Mouse (Mus musculus): Measurements from ENCODE around the gene Gmfb. TPM values are rescaled to one million over a fixed set of nuclear protein-coding genes. Genes with fewer than 3 reads are reported as not detected.
A peak's percentile ranks its signal among the peaks of the same experiment; 100 is the strongest.

Gene Gmfb
- 105 and 114 TPM in 2 replicates for polyA plus RNA-seq (2011; ENCODE audit: insufficient read depth, insufficient read length, low read depth, missing spikeins)

GRCm38 (mm10) chr14:46821873-46822716, at the start of gene Gmfb:
TSS of gene Gmfb (minus strand) at chr14:46822242.
- H3K4me3 ChIP-seq (ENCODE audit: low read depth, low read length): peak within 1 kb of the TSS; percentile 82
- peaks cover 1% of the 10 kb centered on the region; the same call in 1 of the 2 replicates for H3K36me3 ChIP-seq (ENCODE audit: control insufficient read depth, insufficient read depth, low read length, poor library complexity, severe bottlenecking)
- TF ChIP-seq POLR2A (IDR thresholded peaks at IDR 0.05; ENCODE audit: insufficient read depth, low read length) (peak; percentile 55), CTCF (IDR thresholded peaks at IDR 0.05; ENCODE audit: low read depth, low read length) (no peak), EP300 (IDR thresholded peaks at IDR 0.05; ENCODE audit: insufficient read depth, low read depth, low read length) (peak; percentile 75)
- H3K9ac ChIP-seq (ENCODE audit: low read depth, poor library complexity, severe bottlenecking): peak within 1 kb of the TSS; percentile 81
- peaks cover 2% of the 10 kb centered on the region for H3K4me1 ChIP-seq (ENCODE audit: control insufficient read depth, insufficient read depth, low read length)
- peak within 1 kb of the TSS; percentile 6; the same call in 1 of the 2 replicates for H3K27ac ChIP-seq (ENCODE audit: insufficient read depth, low read length)
- no peaks in the 10 kb centered on the region for H3K27me3 ChIP-seq (ENCODE audit: control insufficient read depth, insufficient read depth, low read length, poor library complexity, severe bottlenecking)
- no peaks in the 10 kb centered on the region for H3K9me3 ChIP-seq (replicated peaks; ENCODE audit: control insufficient read depth, insufficient read depth, low read length, poor library complexity, severe bottlenecking)

GRCm38 (mm10) chr14:46862922-46863321, 40.9 kb upstream of the Gmfb start:
- Histone ChIP-seq H3K9me3 (replicated peaks; ENCODE audit: control insufficient read depth, insufficient read depth, low read length, poor library complexity, severe bottlenecking) (no peaks in the 10 kb centered on the region), H3K9ac (ENCODE audit: low read depth, poor library complexity, severe bottlenecking) (no peak overlapping the region), H3K27ac (ENCODE audit: insufficient read depth, low read length) (no peak overlapping the region), H3K36me3 (ENCODE audit: control insufficient read depth, insufficient read depth, low read length, poor library complexity, severe bottlenecking) (no peaks in the 10 kb centered on the region), H3K27me3 (ENCODE audit: control insufficient read depth, insufficient read depth, low read length, poor library complexity, severe bottlenecking) (no peaks in the 10 kb centered on the region), H3K4me3 (ENCODE audit: low read depth, low read length) (no peak overlapping the region), H3K4me1 (ENCODE audit: control insufficient read depth, insufficient read depth, low read length) (no peaks in the 10 kb centered on the region)
- TF ChIP-seq POLR2A (IDR thresholded peaks at IDR 0.05; ENCODE audit: insufficient read depth, low read length) (no peak), CTCF (IDR thresholded peaks at IDR 0.05; ENCODE audit: low read depth, low read length) (no peak), EP300 (IDR thresholded peaks at IDR 0.05; ENCODE audit: insufficient read depth, low read depth, low read length) (no peak)

DNA sequence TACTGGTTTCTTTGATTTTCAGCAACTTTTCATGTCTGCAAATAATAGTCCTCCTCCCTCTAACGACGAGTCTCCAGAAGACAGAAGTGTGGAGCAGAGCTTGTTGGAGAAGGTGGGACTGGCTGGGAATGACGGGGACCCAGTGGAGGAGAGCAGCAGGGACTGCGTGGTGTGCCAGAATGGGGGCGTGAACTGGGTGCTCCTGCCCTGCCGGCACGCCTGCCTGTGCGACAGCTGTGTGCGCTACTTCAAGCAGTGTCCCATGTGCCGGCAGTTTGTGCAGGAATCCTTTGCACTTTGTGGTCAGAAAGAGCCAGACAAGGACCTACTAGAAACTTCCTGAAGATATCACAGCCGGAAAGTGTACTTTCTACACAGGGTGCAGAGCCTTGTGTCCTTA, 31.6 kb upstream of the Gmfb start:
- H3K4me1 ChIP-seq (ENCODE audit: control insufficient read depth, insufficient read depth, low read length): no peaks in the 10 kb centered on the region
- no peak overlapping the region for H3K27ac ChIP-seq (ENCODE audit: insufficient read depth, low read length)
- no peak overlapping the region for H3K9ac ChIP-seq (ENCODE audit: low read depth, poor library complexity, severe bottlenecking)
- TF ChIP-seq CTCF (IDR thresholded peaks at IDR 0.05; ENCODE audit: low read depth, low read length): no peak
- no peak for TF ChIP-seq EP300 (IDR thresholded peaks at IDR 0.05; ENCODE audit: insufficient read depth, low read depth, low read length)
- TF ChIP-seq POLR2A (IDR thresholded peaks at IDR 0.05; ENCODE audit: insufficient read depth, low read length): no peak
- no peaks in the 10 kb centered on the region for H3K36me3 ChIP-seq (ENCODE audit: control insufficient read depth, insufficient read depth, low read length, poor library complexity, severe bottlenecking)
- no peaks in the 10 kb centered on the region for H3K27me3 ChIP-seq (ENCODE audit: control insufficient read depth, insufficient read depth, low read length, poor library complexity, severe bottlenecking)
- no peaks in the 10 kb centered on the region for H3K9me3 ChIP-seq (replicated peaks; ENCODE audit: control insufficient read depth, insufficient read depth, low read length, poor library complexity, severe bottlenecking)
- no peak overlapping the region for H3K4me3 ChIP-seq (ENCODE audit: low read depth, low read length)

GRCm38 (mm10) chr14:46849769-46850168, 27.7 kb upstream of the Gmfb start:
- Histone ChIP-seq H3K9ac (ENCODE audit: low read depth, poor library complexity, severe bottlenecking) (no peak overlapping the region), H3K36me3 (ENCODE audit: control insufficient read depth, insufficient read depth, low read length, poor library complexity, severe bottlenecking) (no peaks in the 10 kb centered on the region), H3K4me3 (ENCODE audit: low read depth, low read length) (no peak overlapping the region), H3K4me1 (ENCODE audit: control insufficient read depth, insufficient read depth, low read length) (no peaks in the 10 kb centered on the region), H3K27me3 (ENCODE audit: control insufficient read depth, insufficient read depth, low read length, poor library complexity, severe bottlenecking) (no peaks in the 10 kb centered on the region), H3K9me3 (replicated peaks; ENCODE audit: control insufficient read depth, insufficient read depth, low read length, poor library complexity, severe bottlenecking) (no peaks in the 10 kb centered on the region), H3K27ac (ENCODE audit: insufficient read depth, low read length) (no peak overlapping the region)
- no peak for TF ChIP-seq POLR2A (IDR thresholded peaks at IDR 0.05; ENCODE audit: insufficient read depth, low read length)

- Histone ChIP-seq H3K9ac (ENCODE audit: low read depth, poor library complexity, severe bottlenecking) (no peak overlapping the region), H3K27me3 (ENCODE audit: control insufficient read depth, insufficient read depth, low read length, poor library complexity, severe bottlenecking) (no peaks in the 10 kb centered on the region), H3K9me3 (replicated peaks; ENCODE audit: control insufficient read depth, insufficient read depth, low read length, poor library complexity, severe bottlenecking) (no peaks in the 10 kb centered on the region), H3K4me3 (ENCODE audit: low read depth, low read length) (no peak overlapping the region), H3K27ac (ENCODE audit: insufficient read depth, low read length) (no peak overlapping the region), H3K4me1 (ENCODE audit: control insufficient read depth, insufficient read depth, low read length) (no peaks in the 10 kb centered on the region), H3K36me3 (ENCODE audit: control insufficient read depth, insufficient read depth, low read length, poor library complexity, severe bottlenecking) (no peaks in the 10 kb centered on the region)
- no peak for TF ChIP-seq EP300 (IDR thresholded peaks at IDR 0.05; ENCODE audit: insufficient read depth, low read depth, low read length)
- TF ChIP-seq POLR2A (IDR thresholded peaks at IDR 0.05; ENCODE audit: insufficient read depth, low read length): no peak
- no peak for TF ChIP-seq CTCF (IDR thresholded peaks at IDR 0.05; ENCODE audit: low read depth, low read length)
Observed at GRCm38 (mm10) chr14:46848736-46849135, 26.7 kb upstream of the Gmfb start.

- Histone ChIP-seq H3K4me1 (ENCODE audit: control insufficient read depth, insufficient read depth, low read length) (no peaks in the 10 kb centered on the region), H3K36me3 (ENCODE audit: control insufficient read depth, insufficient read depth, low read length, poor library complexity, severe bottlenecking) (no peaks in the 10 kb centered on the region), H3K4me3 (ENCODE audit: low read depth, low read length) (no peak overlapping the region), H3K27me3 (ENCODE audit: control insufficient read depth, insufficient read depth, low read length, poor library complexity, severe bottlenecking) (no peaks in the 10 kb centered on the region), H3K9ac (ENCODE audit: low read depth, poor library complexity, severe bottlenecking) (no peak overlapping the region), H3K27ac (ENCODE audit: insufficient read depth, low read length) (no peak overlapping the region), H3K9me3 (replicated peaks; ENCODE audit: control insufficient read depth, insufficient read depth, low read length, poor library complexity, severe bottlenecking) (no peaks in the 10 kb centered on the region)
- no peak for TF ChIP-seq POLR2A (IDR thresholded peaks at IDR 0.05; ENCODE audit: insufficient read depth, low read length)
- no peak for TF ChIP-seq EP300 (IDR thresholded peaks at IDR 0.05; ENCODE audit: insufficient read depth, low read depth, low read length)
- TF ChIP-seq CTCF (IDR thresholded peaks at IDR 0.05; ENCODE audit: low read depth, low read length): no peak
Observed at GRCm38 (mm10) chr14:46848063-46848590, 26.1 kb upstream of the Gmfb start.

All from ES-Bruce4 (cell line).